Mouse (Mus musculus): ENCODE results near the gene Ces4a.
A peak's percentile ranks its signal among the peaks of the same experiment; 100 is the strongest.
"Not testable (repeated sequence)": the region's sequence is repeated elsewhere in the genome, so short reads cannot be mapped to it uniquely, and the experiment has no call there.

Ces4a gene

GRCm38 (mm10) chr8:105131509-105131908 lies at the start of gene Ces4a:
Gene Ces4a (plus strand): TSS chr8:105131800.
- DNase-seq (ENCODE audit: extremely low read depth, low read depth) = no peak

- DNase-seq (ENCODE audit: extremely low read depth, low read depth) = no peak
Measured at GRCm38 (mm10) chr8:105083449-105084050, 48.0 kb upstream of the Ces4a start, which contains the start of gene Ces3b. Gene Ces3b (plus strand): TSS chr8:105083753.

- DNase-seq (ENCODE audit: extremely low read depth, low read depth) = not testable (repeated sequence)
Measured at GRCm38 (mm10) chr8:105088166-105088565, 43.4 kb upstream of the Ces4a start.

- DNase-seq (ENCODE audit: extremely low read depth, low read depth) = no peak
Measured at GRCm38 (mm10) chr8:105088581-105088980, 43.0 kb upstream of the Ces4a start.

GRCm38 (mm10) chr8:105093992-105094391 lies 37.6 kb upstream of the Ces4a start:
- DNase-seq (ENCODE audit: extremely low read depth, low read depth) = no peak

GRCm38 (mm10) chr8:105102101-105102785 lies 29.4 kb upstream of the Ces4a start:
- DNase-seq (ENCODE audit: extremely low read depth, low read depth) = not testable (repeated sequence)

GRCm38 (mm10) chr8:105103701-105104100 lies 27.9 kb upstream of the Ces4a start:
- not testable (repeated sequence) for DNase-seq (ENCODE audit: extremely low read depth, low read depth)

- DNase-seq (ENCODE audit: extremely low read depth, low read depth) = no peak
Measured at GRCm38 (mm10) chr8:105104220-105104619, 27.4 kb upstream of the Ces4a start.

GRCm38 (mm10) chr8:105129864-105130263 lies 1.7 kb upstream of the Ces4a start:
- DNase-seq (ENCODE audit: extremely low read depth, low read depth) = no peak

GRCm38 (mm10) chr8:105138423-105138822 lies 6.8 kb downstream of the Ces4a start:
- peak; percentile 26 for DNase-seq (ENCODE audit: extremely low read depth, low read depth)

GRCm38 (mm10) chr8:105142395-105142794 lies 10.8 kb downstream of the Ces4a start:
- no peak for DNase-seq (ENCODE audit: extremely low read depth, low read depth)

GRCm38 (mm10) chr8:105151654-105152053 lies 20.1 kb downstream of the Ces4a start:
- DNase-seq (ENCODE audit: extremely low read depth, low read depth) = no peak

GRCm38 (mm10) chr8:105152623-105153398 lies 21.2 kb downstream of the Ces4a start:
- no peak for DNase-seq (ENCODE audit: extremely low read depth, low read depth)

- DNase-seq (ENCODE audit: extremely low read depth, low read depth) = no peak
Measured at GRCm38 (mm10) chr8:105154316-105154715, 22.7 kb downstream of the Ces4a start.

GRCm38 (mm10) chr8:105155091-105155745 lies 23.6 kb downstream of the Ces4a start:
- DNase-seq (ENCODE audit: extremely low read depth, low read depth) = no peak

GRCm38 (mm10) chr8:105157555-105157954 lies 26.0 kb downstream of the Ces4a start:
- DNase-seq (ENCODE audit: extremely low read depth, low read depth) = peak; percentile 44

GRCm38 (mm10) chr8:105158084-105158483 lies 26.5 kb downstream of the Ces4a start:
- DNase-seq (ENCODE audit: extremely low read depth, low read depth) = no peak

- DNase-seq (ENCODE audit: extremely low read depth, low read depth) = no peak
Measured at GRCm38 (mm10) chr8:105161121-105161652, 29.6 kb downstream of the Ces4a start.

- no peak for DNase-seq (ENCODE audit: extremely low read depth, low read depth)
Measured at GRCm38 (mm10) chr8:105164272-105164902, 32.8 kb downstream of the Ces4a start.

- DNase-seq (ENCODE audit: extremely low read depth, low read depth) = no peak
Measured at GRCm38 (mm10) chr8:105165191-105165590, 33.6 kb downstream of the Ces4a start.

GRCm38 (mm10) chr8:105167116-105167515 lies 35.5 kb downstream of the Ces4a start:
- DNase-seq (ENCODE audit: extremely low read depth, low read depth) = no peak
